Mouse (Mus musculus): ENCODE results near the gene Erc2.

DNA sequence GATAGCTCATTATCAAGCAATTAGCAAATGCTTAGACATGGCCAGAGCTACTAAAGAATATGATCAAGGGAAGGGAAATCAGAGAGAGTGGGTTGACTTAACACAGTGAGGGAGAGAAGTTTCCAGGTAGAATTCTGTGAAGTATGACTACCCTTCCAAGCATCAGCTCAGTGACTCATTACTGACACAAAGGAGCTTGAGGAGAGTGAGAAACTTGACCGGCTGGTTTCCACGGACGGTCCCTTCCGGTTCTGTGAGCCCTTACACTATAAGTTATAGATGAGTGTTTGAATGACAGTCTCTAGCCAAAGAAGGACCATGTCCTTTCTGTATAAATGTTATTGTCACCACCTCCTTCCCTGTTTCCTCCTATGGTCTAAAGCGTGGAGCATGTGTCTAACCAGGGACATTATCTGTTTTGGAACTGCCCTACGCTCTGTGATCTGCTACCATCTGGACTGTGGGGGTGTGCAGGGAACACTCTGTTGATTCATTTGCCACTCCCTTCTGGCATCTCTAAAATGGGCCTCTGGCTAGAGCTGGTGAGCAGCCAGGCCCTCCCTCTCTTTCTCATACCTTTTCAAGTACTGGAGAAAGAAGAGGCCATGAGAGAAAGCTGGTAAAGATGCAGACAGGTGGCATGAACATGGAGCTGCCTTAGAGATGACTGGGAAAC is 238.3 kb downstream of the Erc2 start:
- TF ChIP-seq POLR2A (IDR thresholded peaks at IDR 0.05; ENCODE audit: extremely low read depth, insufficient read depth, low read length) (no peak), CTCF (IDR thresholded peaks at IDR 0.05; ENCODE audit: low read depth, low read length) (no peak)
